Mouse (Mus musculus) testis, adult 2 months (tissue): ENCODE data around the gene Pdzd7.

Experiments
- CTCF ChIP-seq: fragments of 200-500 bp; IDR thresholded peaks from 2 replicates; pipeline ENCODE4 v1.5.1; 2012; ENCODE audit warnings: low read depth, mild to moderate bottlenecking, inconsistent platforms, low read length, moderate library complexity; ENCODE audit not compliant: control insufficient read depth, insufficient read depth, insufficient replicate concordance
- POLR2A ChIP-seq: fragments of 200-500 bp; IDR thresholded peaks from 2 replicates; pipeline ENCODE4 v1.6.1; 2012; ENCODE audit warnings: low read depth, mild to moderate bottlenecking, inconsistent platforms, low read length, moderate library complexity; ENCODE audit not compliant: control insufficient read depth

DNA sequence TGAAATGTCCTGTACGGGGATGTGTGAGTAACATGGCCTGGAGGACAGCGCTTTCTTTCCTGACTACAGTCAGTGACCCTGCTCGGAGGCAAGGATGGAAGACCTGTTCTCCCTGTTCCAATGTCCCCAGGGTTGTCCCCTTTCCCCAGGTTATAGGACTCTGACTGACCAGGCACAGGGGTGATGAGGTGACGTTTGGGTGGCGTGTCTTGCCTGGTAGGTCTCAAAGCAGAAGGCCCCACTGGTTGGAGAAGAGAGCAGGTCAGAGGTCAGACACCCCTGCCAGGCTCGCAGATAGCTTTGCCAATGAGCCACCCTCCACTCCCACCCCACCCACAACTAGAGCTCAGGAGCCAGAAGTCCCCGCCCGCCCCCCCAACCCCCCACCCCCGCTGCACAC lies 15.9 kb downstream of the Pdzd7 start:
- TF ChIP-seq POLR2A (no peak), CTCF (no peak)
